Mouse (Mus musculus) midbrain, embryonic 13.5 days (tissue): ENCODE results near the gene Fars2. TPM values are rescaled to one million over a fixed set of nuclear protein-coding genes. Genes with fewer than 3 reads are reported as not detected.

Source experiments
- ATAC-seq: fragments of 200-750 bp; cut with Nextera tagmentation; 2 replicates; pipeline ENCODE4 v1.8.0; 2017; ENCODE audit warnings: mild to moderate bottlenecking, moderate TSS enrichment, moderate library complexity
- H3K27ac ChIP-seq: fragments of 300-500 bp; sonication (generic); 2 replicates; pipeline ENCODE4 v1.5.1; 2015; ENCODE audit warnings: inconsistent platforms, mild to moderate bottlenecking, moderate library complexity
- H3K27me3 ChIP-seq: fragments of 300-500 bp; sonication (generic); 2 replicates; pipeline ENCODE4 v1.6.1; 2015; ENCODE audit warnings: mild to moderate bottlenecking, inconsistent platforms
- H3K36me3 ChIP-seq: fragments of 300-500 bp; sonication (generic); 2 replicates; pipeline ENCODE4 v1.6.1; 2015; ENCODE audit warnings: mild to moderate bottlenecking, inconsistent platforms
- H3K4me1 ChIP-seq: fragments of 300-500 bp; sonication (generic); replicated peaks from 2 replicates; pipeline ENCODE4 v1.6.1; 2015; ENCODE audit warnings: inconsistent platforms
- H3K4me2 ChIP-seq: fragments of 300-500 bp; sonication (generic); replicated peaks from 2 replicates; pipeline ENCODE4 v1.6.1; 2015; ENCODE audit warnings: moderate library complexity, mild to moderate bottlenecking, inconsistent platforms
- H3K4me3 ChIP-seq: fragments of 300-500 bp; sonication (generic); replicated peaks from 2 replicates; pipeline ENCODE4 v1.5.1; 2015; ENCODE audit warnings: mild to moderate bottlenecking, inconsistent platforms
- H3K9ac ChIP-seq: fragments of 300-500 bp; sonication (generic); replicated peaks from 2 replicates; pipeline ENCODE4 v1.6.1; 2015; ENCODE audit warnings: mild to moderate bottlenecking, inconsistent platforms
- H3K9me3 ChIP-seq: fragments of 300-500 bp; sonication (generic); 2 replicates; pipeline ENCODE4 v1.6.1; 2016; ENCODE audit warnings: mild to moderate bottlenecking, inconsistent platforms
- WGBS: fragments of 180-500 bp; shearing (Covaris S2); methylation state at CpG from one replicate; pipeline ENCODE4 v1.1.7; 2015; 5-methylcytosine and 5-hydroxymethylcytosine counted together
- polyA plus RNA-seq: library from polyadenylated mRNA; unstranded; fragments of >200 nt; fragmentation: Nextera tagmentation; extraction: Ambion mirVana; gene quantifications from 2 replicates; pipeline ENCODE4 v1.2.1, GENCODE M21; 2015

The Fars2 gene
- polyA plus RNA-seq, result 29.5 and 31.7 TPM in 2 replicates

DNA sequence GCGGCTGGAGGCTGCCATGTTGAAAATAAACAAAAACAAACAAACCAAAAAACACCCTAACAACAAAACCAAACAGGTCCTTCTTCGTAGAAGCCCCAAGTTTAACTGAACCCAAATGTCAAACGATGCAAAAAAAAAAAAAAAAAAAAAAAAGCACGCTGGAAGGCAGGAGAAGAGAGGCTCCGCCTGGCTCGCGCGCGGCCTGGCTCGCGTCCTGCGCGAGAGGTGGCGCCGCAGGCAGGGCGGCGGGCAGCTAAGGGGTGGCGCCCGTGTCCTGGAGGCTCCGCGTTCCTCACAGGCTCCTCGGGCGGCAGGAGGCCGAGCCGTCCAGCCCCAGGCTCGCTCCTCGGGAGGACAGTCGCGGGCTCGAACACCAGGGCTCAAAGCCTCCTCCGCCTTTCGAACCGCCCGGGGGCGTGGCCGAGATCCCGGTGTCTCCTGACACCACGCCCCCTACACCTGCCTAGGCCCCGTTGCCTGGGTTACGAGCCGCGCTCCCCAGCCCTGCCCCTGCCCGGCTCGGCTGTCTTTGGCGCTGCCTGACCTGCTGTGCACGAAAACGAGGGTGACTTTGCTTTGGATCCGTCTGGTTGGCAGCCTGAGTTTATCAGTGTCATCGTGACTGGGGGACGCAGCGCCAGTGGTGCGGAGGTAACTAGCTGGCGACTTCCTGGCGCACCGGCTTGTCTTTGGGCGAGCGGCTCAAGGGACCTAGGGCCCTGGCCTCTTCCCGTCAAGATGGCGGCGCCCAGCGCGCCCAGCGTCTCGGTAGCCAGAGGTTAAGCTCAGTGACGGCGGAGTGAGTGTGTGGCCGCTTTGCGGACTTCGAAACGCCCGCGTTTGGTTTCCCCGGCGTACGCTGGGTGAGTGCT, at the start of gene Fars2, which contains the start of gene Lyrm4:
Gene Fars2 (plus strand): TSS at position 270 of the 872 bp plus-strand sequence.
Gene Lyrm4 (minus strand): TSS at position 384 of the 872 bp plus-strand sequence.
- Histone ChIP-seq H3K9me3 (no peaks in the 10 kb centered on the region), H3K4me3 (peak within 1 kb of the TSS; percentile 73), H3K4me1 (peaks cover 26% of the 10 kb centered on the region), H3K36me3 (no peaks in the 10 kb centered on the region), H3K4me2 (peak within 1 kb of the TSS; percentile 83), H3K9ac (peak within 1 kb of the TSS; percentile 80), H3K27me3 (no peaks in the 10 kb centered on the region), H3K27ac (peak within 1 kb of the TSS; percentile 97)
- peak; percentile 99 for ATAC-seq
- WGBS, result under 1% methylated on average over 75 of the region's 75 CpGs

DNA sequence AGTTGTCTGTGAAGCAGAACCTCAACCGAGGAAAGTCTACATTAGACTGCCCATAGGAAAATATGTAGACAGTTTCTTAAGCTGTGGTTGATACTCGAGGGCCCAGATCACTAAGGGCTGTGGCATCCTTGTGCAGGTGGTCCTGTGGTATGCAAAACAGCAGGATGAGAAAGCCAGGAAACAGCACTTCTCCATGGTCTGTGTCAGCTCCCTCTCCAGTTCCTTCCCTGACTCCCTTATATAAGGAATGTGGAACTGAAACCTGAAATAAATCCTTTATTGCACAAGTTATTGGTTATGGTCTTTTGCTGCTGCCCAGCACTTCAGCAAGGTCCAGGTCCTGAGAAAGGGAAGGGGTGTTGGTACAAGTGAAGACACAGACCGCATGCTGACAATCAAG, 42.7 kb upstream of the Fars2 start:
- H3K9ac ChIP-seq, result no peak overlapping the region
- H3K27me3 ChIP-seq, result no peaks in the 10 kb centered on the region
- no peak overlapping the region for H3K27ac ChIP-seq
- H3K4me2 ChIP-seq, result no peak overlapping the region
- H3K36me3 ChIP-seq, result no peaks in the 10 kb centered on the region
- no peak overlapping the region for H3K4me3 ChIP-seq
- no peaks in the 10 kb centered on the region for H3K4me1 ChIP-seq
- ATAC-seq, result no peak
- 94% methylated on average over 3 of the region's 3 CpGs for WGBS
- H3K9me3 ChIP-seq, result no peaks in the 10 kb centered on the region

DNA sequence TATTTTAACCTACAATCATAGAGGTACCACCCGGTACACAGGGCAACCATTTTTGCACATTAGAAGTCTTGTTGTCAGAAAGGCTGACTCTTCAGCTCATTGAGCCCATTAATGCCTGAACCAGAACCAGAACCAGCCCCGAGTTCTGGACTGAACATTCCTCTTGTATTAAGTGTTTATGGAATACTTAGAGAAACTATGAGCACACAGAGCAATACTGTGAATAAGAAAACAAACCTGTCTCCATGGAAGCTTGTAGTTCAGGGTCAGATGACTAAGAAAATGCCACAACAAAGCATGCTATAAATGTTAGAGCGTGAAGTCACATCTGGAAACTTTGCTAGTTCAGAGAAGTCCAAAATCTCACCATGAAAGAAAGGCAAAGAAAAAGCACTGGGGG, 35.6 kb upstream of the Fars2 start:
- Histone ChIP-seq H3K4me2 (no peak overlapping the region), H3K36me3 (0 out of 2 replicates have a peak, but pooled peaks cover 6% of the 10 kb centered on the region), H3K9ac (no peak overlapping the region), H3K27ac (no peak overlapping the region), H3K27me3 (no peaks in the 10 kb centered on the region), H3K4me1 (no peaks in the 10 kb centered on the region), H3K4me3 (no peak overlapping the region), H3K9me3 (no peaks in the 10 kb centered on the region)
- WGBS, result 96% methylated on average over 3 of the region's 3 CpGs
- no peak for ATAC-seq

DNA sequence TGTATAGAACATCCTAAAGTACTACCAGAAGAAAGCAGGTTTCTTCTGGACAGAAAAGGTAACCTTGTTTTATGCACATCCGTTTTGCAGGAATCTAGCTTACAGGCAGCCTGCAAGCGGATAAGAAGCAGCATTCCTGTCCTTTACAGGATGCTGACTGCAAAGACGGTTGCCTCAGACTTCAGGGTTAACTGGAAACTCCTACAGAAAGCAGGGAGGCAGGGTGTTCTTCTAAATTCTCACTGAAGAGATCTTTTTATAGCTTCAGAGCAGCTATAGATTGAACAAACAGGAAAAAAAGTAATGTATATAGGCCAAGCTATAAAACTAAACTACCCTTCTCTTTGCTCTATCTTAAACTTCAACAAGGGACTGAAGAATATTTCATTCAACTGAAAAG, 32.5 kb upstream of the Fars2 start:
- no peak overlapping the region for H3K4me2 ChIP-seq
- H3K4me1 ChIP-seq, result no peaks in the 10 kb centered on the region
- no peaks in the 10 kb centered on the region for H3K9me3 ChIP-seq
- H3K27ac ChIP-seq, result no peak overlapping the region
- no peak overlapping the region for H3K9ac ChIP-seq
- no peak overlapping the region for H3K4me3 ChIP-seq
- WGBS, result 93% methylated on average over 3 of the region's 3 CpGs
- H3K27me3 ChIP-seq, result no peaks in the 10 kb centered on the region
- ATAC-seq, result no peak
- H3K36me3 ChIP-seq, result peaks cover 15% of the 10 kb centered on the region; the same call in 1 of the 2 replicates

DNA sequence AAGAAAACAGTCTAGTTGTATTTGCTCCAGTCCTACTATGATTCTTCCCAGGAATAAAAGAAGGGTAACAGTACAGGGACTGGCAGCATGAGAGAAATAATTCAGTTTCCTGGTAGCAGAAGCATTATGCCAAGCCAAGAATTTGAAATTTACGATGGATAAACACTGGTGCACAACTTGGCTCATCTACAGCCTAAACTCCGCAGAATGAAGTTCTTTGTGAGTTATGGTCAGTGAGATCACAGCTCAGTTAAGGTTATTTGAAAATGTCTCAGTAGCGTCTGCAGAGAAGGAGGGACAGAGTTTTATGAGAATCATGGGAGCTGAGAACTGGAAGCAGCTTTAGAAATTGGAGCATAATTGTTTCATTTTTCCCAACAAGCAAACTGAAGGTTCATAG, 31.2 kb upstream of the Fars2 start:
- no peak for ATAC-seq
- Histone ChIP-seq H3K9ac (no peak overlapping the region), H3K9me3 (no peaks in the 10 kb centered on the region), H3K36me3 (peaks cover 22% of the 10 kb centered on the region; the same call in 1 of the 2 replicates), H3K27me3 (no peaks in the 10 kb centered on the region), H3K4me1 (no peaks in the 10 kb centered on the region), H3K4me2 (no peak overlapping the region), H3K4me3 (no peak overlapping the region), H3K27ac (no peak overlapping the region)
- WGBS, result 92% methylated on average over 3 of the region's 3 CpGs

DNA sequence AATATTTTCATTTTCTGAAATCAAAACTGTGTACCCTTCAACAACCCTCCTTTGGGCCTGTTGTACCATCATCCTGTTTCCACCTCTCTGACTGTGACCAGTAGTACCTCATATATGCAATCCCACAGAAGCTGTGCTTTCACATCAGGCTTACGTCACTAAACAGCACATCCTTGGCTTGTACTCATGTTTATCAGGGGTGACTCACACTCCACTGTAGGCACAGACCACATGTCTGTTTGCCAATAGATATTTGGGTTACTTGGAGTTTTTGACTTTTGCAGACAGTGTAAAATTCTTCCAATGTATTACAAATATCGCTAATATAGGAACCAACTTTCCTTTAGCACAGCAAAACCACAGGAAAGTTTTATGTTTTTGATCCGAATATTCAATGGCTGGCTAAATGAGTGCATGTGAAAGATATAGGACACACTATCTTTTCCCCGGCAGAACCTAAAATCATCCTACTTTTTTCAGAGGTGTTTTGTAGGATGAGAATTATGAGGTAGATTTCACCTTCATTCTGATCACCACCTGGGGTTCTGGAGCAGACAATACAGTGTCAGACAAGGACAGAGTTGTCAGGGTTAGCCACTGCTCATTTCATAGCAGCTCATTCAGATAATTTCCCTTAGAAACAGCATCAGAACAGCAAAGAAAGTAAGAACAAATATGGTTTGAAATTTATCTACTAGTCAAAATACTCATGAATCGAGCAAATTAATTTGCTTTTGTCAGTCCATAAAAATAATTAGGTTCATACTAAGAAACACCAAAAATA, 30.4 kb upstream of the Fars2 start:
- Histone ChIP-seq H3K9ac (no peak overlapping the region), H3K27ac (no peak overlapping the region), H3K4me2 (no peak overlapping the region), H3K36me3 (peaks cover 29% of the 10 kb centered on the region), H3K9me3 (no peaks in the 10 kb centered on the region), H3K27me3 (no peaks in the 10 kb centered on the region), H3K4me1 (no peaks in the 10 kb centered on the region), H3K4me3 (no peak overlapping the region)
- ATAC-seq, result no peak
- WGBS, result 95% methylated on average over 5 of the region's 5 CpGs

DNA sequence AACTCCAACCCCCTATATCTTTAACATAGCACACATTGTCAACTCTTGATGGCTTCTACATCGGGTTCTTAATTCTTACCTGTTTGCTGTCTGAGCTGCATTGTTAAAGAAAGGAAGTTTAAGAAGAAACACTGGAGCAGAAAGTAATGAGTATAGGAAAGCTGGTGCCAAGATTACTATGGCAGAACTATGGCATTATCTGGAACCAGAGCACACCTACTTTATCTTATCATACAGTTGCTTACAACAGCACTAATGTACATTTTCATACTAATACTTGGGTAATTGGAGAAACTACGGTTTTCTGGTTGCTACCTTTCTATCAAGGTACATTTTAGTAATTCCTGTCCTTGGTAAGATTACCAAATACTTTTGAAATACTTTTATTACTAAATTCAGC, 29.8 kb upstream of the Fars2 start:
- 95% methylated on average over 2 of the region's 2 CpGs for WGBS
- H3K27me3 ChIP-seq, result no peaks in the 10 kb centered on the region
- no peak for ATAC-seq
- H3K27ac ChIP-seq, result no peak overlapping the region
- no peaks in the 10 kb centered on the region for H3K4me1 ChIP-seq
- no peak overlapping the region for H3K4me3 ChIP-seq
- H3K4me2 ChIP-seq, result no peak overlapping the region
- peaks cover 33% of the 10 kb centered on the region for H3K36me3 ChIP-seq
- H3K9me3 ChIP-seq, result no peaks in the 10 kb centered on the region
- H3K9ac ChIP-seq, result no peak overlapping the region

DNA sequence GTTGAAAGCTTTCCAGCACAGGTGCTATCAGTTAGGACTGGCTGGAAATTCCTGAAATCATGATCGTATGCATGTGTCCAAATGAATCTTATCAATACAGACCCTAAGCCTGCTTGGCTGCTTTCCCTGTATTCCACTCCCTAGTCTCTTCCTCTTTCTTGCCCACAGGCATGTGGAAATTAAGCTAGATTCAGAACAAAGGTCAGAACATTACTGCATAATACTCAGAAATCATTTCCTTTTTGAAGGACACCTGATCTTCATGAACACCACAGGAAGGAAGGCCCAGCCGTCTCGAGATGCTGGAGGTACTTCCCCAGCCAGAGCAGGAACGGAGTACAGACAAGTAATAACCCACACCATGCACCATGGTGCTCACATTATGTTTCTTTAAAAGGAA, 29.0 kb upstream of the Fars2 start:
- no peaks in the 10 kb centered on the region for H3K4me1 ChIP-seq
- no peak for ATAC-seq
- no peak overlapping the region for H3K4me2 ChIP-seq
- H3K9ac ChIP-seq, result no peak overlapping the region
- H3K4me3 ChIP-seq, result no peak overlapping the region
- no peaks in the 10 kb centered on the region for H3K27me3 ChIP-seq
- peaks cover 33% of the 10 kb centered on the region for H3K36me3 ChIP-seq
- H3K9me3 ChIP-seq, result no peaks in the 10 kb centered on the region
- WGBS, result 89% methylated on average over 4 of the region's 4 CpGs
- no peak overlapping the region for H3K27ac ChIP-seq

DNA sequence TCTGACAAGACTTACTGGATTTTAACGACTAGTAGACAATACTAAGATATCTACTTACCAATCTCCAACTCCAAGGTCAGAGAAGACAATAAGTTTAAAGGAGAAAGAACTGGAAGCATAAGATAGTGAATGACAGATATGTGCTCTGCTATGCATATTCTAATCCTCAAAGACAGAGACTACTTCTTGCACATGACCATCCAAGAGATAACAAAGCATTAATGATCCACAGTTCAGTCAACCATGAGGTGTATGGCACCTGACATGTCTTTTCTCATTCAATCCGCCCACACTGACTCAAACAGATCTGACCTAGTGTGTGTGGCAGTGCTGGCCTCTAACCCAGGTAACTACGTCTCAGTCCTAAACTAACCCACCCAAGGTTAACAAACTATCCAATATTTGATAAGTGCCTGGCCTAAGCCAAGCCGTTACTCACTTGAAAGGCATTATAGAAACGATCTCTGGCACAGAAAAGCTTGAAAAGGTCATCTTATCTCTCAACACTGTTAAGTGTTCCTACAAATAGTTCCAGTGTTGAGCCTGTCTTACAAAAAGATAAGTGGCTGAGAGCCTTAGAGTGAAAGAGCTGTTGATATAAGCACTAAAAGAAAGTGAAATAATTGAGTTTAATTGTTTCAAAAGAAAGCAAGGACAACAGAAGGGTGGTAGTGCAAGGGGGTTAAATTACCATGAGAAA, 20.4 kb upstream of the Fars2 start:
- no peak overlapping the region for H3K27ac ChIP-seq
- H3K4me1 ChIP-seq, result no peaks in the 10 kb centered on the region
- no peak for ATAC-seq
- no peak overlapping the region for H3K4me3 ChIP-seq
- H3K27me3 ChIP-seq, result no peaks in the 10 kb centered on the region
- H3K9me3 ChIP-seq, result no peaks in the 10 kb centered on the region
- no peak overlapping the region for H3K4me2 ChIP-seq
- WGBS, result 89% methylated on average over 5 of the region's 5 CpGs
- peaks cover 4% of the 10 kb centered on the region for H3K36me3 ChIP-seq
- no peak overlapping the region for H3K9ac ChIP-seq

DNA sequence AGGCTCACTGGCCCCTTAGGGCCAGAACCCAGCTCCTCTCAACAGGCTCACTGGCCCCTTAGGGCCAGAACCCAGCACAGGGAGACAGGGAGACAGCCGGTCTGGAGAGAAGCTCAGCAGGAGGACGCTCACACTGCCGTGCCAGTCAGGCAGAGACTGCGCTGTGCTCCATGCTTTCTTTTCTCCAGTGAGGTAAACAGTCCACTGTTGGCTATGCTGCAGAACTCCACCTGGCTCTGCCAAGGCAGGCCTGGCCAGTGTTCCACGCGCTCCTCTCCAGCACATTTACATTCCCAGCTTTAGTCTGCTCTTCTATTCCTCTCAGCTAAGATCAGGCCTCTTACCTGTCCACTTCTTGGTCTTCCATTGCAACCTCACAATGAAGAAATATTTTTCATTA, 11.6 kb upstream of the Fars2 start:
- Histone ChIP-seq H3K4me3 (no peak overlapping the region), H3K9ac (no peak overlapping the region), H3K27ac (no peak overlapping the region), H3K4me1 (no peaks in the 10 kb centered on the region), H3K4me2 (no peak overlapping the region), H3K27me3 (no peaks in the 10 kb centered on the region), H3K36me3 (no peaks in the 10 kb centered on the region), H3K9me3 (no peaks in the 10 kb centered on the region)
- WGBS, result 84% methylated on average over 6 of the region's 6 CpGs
- no peak for ATAC-seq

DNA sequence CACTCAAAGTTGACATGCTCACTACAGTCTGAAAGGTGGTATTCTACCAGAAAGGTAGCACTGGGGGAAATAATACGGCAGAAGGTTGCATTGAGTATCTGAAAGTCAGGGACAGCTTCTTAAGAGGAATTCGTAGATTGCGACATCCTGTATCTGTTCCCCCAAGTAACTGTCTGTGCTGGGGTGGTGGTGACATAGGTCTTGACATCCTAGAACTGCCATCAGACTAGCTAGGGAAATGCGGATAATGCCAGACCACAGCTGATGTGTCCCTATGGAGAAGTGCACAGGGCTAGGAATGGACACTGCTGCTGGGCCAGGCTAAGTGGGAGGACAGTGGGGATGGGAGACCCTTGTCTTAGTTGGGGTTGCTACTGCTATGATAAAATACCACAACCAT, 8.7 kb upstream of the Fars2 start:
- Histone ChIP-seq H3K36me3 (no peaks in the 10 kb centered on the region), H3K9me3 (no peaks in the 10 kb centered on the region), H3K27me3 (no peaks in the 10 kb centered on the region), H3K27ac (no peak overlapping the region), H3K4me2 (no peak overlapping the region), H3K9ac (no peak overlapping the region), H3K4me3 (no peak overlapping the region), H3K4me1 (0 out of 2 replicates have a peak, but pooled peaks cover 2% of the 10 kb centered on the region)
- no peak for ATAC-seq
- 94% methylated on average over 4 of the region's 4 CpGs for WGBS

DNA sequence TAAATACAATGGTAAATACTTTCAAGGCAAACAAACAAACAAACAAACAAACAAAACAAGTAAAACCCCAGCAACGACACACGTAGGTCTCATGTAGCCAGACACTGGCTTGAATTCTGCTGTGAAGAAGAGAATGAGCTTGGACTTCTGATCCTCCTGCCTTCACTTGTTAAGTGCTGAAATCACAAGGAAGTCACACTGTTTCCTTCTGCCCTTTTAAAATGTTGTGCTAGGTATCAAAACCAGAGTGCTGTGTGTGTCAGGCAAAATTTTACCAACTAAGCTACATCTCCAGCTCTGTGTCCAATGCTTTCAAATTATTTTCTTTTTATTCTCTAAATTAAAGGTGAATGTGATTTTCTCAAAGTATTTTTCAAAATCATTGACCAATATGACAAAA, 5.9 kb upstream of the Fars2 start:
- WGBS, result 99% methylated on average over 2 of the region's 2 CpGs
- Histone ChIP-seq H3K27me3 (no peaks in the 10 kb centered on the region), H3K4me2 (no peak overlapping the region), H3K36me3 (no peaks in the 10 kb centered on the region), H3K9ac (no peak overlapping the region), H3K4me1 (peaks cover 15% of the 10 kb centered on the region), H3K9me3 (no peaks in the 10 kb centered on the region), H3K27ac (no peak overlapping the region), H3K4me3 (no peak overlapping the region)
- ATAC-seq, result no peak
